Mouse (Mus musculus) spleen, adult 10 weeks (tissue): ENCODE results near the gene Spin2g. TPM values are rescaled to one million over a fixed set of nuclear protein-coding genes. Genes with fewer than 3 reads are reported as not detected.

Experiments used
- polyA plus RNA-seq: library from polyadenylated mRNA; stranded (reverse); fragments of 350-450 nt; fragmentation: Illumina TruSeq; extraction: RNeasy Lipid Tissue Mini Kit (QIAGEN cat#74804); gene quantifications from one replicate; pipeline ENCODE4 v1.2.3, GENCODE M21; 2015; ENCODE audit warnings: low replicate concordance; ENCODE audit not compliant: insufficient read depth

Spin2g gene
- polyA plus RNA-seq: not detected

GRCm38 (mm10) chrX:34238633-34239032 is at the start of gene Spin2g:
Spin2g (minus strand) TSS chrX:34238733.

Other genes with a start within 250 kb of the Spin2g start
- not detected for gene Btbd35f9, start 77.2 kb downstream of the Spin2g start, polyA plus RNA-seq
- not detected for gene Btbd35f8, start 211.8 kb upstream of the Spin2g start, polyA plus RNA-seq